Mouse (Mus musculus) midbrain, postnatal 0 days (tissue): ENCODE results near the gene Krtap3-1. TPM values are rescaled to one million over a fixed set of nuclear protein-coding genes. Genes with fewer than 3 reads are reported as not detected.

Experiments
- ATAC-seq: fragments of 200-750 bp; cut with Nextera tagmentation; 2 replicates; pipeline ENCODE4 v1.8.0; 2017; ENCODE audit warnings: moderate number of reproducible peaks, mild to moderate bottlenecking, moderate TSS enrichment, moderate library complexity; ENCODE audit not compliant: low FRiP score
- DNase-seq: peaks from one replicate; pipeline ENCODE4 v3.0.0-alpha.2; 2015; ENCODE audit warnings: low spot score
- H3K27ac ChIP-seq: fragments of 300-500 bp; sonication (generic); 2 replicates; pipeline ENCODE4 v1.5.1; 2014; ENCODE audit warnings: low read depth, mild to moderate bottlenecking, low read length, mixed read lengths
- H3K27me3 ChIP-seq: fragments of 300-500 bp; sonication (generic); 2 replicates; pipeline ENCODE4 v1.6.1; 2014; ENCODE audit warnings: low read length, control low read depth, mixed read lengths; ENCODE audit not compliant: insufficient read depth
- H3K36me3 ChIP-seq: fragments of 300-500 bp; sonication (generic); 2 replicates; pipeline ENCODE4 v1.6.1; 2014; ENCODE audit warnings: low read length, control low read depth, mixed read lengths; ENCODE audit not compliant: insufficient read depth
- H3K4me1 ChIP-seq: fragments of 300-500 bp; sonication (generic); 2 replicates; pipeline ENCODE4 v1.6.1; 2014; ENCODE audit warnings: mild to moderate bottlenecking, control low read depth, antibody characterized with exemption, low read length, mixed read lengths; ENCODE audit not compliant: insufficient read depth
- H3K4me2 ChIP-seq: fragments of 300-500 bp; sonication (generic); 2 replicates; pipeline ENCODE4 v1.6.1; 2014; ENCODE audit warnings: low read depth, mild to moderate bottlenecking, low read length, mixed read lengths; ENCODE audit not compliant: poor library complexity, severe bottlenecking
- H3K4me3 ChIP-seq: fragments of 300-500 bp; sonication (generic); 2 replicates; pipeline ENCODE4 v1.5.1; 2014; ENCODE audit warnings: low read depth, mild to moderate bottlenecking, low read length, moderate library complexity
- H3K9ac ChIP-seq: fragments of 300-500 bp; sonication (generic); replicated peaks from 2 replicates; pipeline ENCODE4 v1.6.1; 2014; ENCODE audit warnings: mild to moderate bottlenecking, low read length, moderate library complexity, mixed read lengths; ENCODE audit not compliant: poor library complexity, severe bottlenecking
- H3K9me3 ChIP-seq: fragments of 300-500 bp; sonication (generic); 2 replicates; pipeline ENCODE4 v1.6.1; 2016; ENCODE audit warnings: low read length, control low read depth
- CTCF ChIP-seq: IDR thresholded peaks from 2 replicates; pipeline ENCODE4 v1.5.1; 2016; ENCODE audit warnings: antibody characterized with exemption, mild to moderate bottlenecking
- WGBS: fragments of 180-500 bp; shearing (Covaris S2); extraction: QIAGEN DNeasy Blood & Tissue Kit; methylation state at CpG from one replicate; pipeline ENCODE4 v1.1.7; 2014; 5-methylcytosine and 5-hydroxymethylcytosine counted together
- polyA plus RNA-seq: library from polyadenylated mRNA; unstranded; fragments of >200 nt; fragmentation: Nextera tagmentation; extraction: Ambion mirVana; gene quantifications from 2 replicates; pipeline ENCODE4 v1.2.1, GENCODE M21; 2015
- total RNA-seq: library from RNA; depleted of rRNA; stranded (reverse); fragments of >200 nt; gene quantifications from 2 replicates; pipeline ENCODE4 v1.2.3, GENCODE M21; 2014

Krtap3-1 gene
- total and polyA plus RNA-seq, 2 experiments from 2014 or later = not detected

GRCm38 (mm10) chr11:99574106-99574505, 7.7 kb upstream of the Krtap3-1 start:
- DNase-seq (peak; percentile 78), ATAC-seq (no peak)
- Histone ChIP-seq H3K4me2 (peak overlapping the region; percentile 25; the same call in 1 of the 2 replicates), H3K9me3 (no peaks in the 10 kb centered on the region), H3K4me3 (no peak overlapping the region), H3K27me3 (no peaks in the 10 kb centered on the region), H3K36me3 (no peaks in the 10 kb centered on the region), H3K27ac (no peak overlapping the region), H3K9ac (no peak overlapping the region), H3K4me1 (no peaks in the 10 kb centered on the region)
- 5% methylated on average over 7 of the region's 7 CpGs for WGBS
- TF ChIP-seq CTCF = peak; percentile 86

DNA sequence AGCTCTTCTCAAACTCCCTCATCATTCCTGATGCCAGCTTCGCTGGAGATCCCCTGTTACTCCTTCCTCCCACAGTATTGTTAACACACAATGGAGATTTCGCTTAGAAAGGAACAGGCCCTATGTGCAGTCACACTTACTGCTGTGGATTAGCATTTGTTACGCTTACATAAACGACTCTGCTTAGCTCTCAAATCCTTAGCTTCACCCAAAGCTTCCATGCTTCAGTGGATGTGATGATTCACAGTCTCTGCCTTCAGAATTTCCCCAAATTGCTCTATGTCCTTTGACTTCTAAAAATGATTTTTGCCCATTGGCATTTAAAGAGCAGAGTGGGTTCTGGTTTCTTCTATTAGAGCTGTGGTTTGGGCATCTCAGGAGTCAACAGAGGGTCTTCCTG, 6.7 kb upstream of the Krtap3-1 start:
- WGBS = 15% methylated on average over 4 of the region's 4 CpGs
- Histone ChIP-seq H3K9ac (no peak overlapping the region), H3K4me1 (no peaks in the 10 kb centered on the region), H3K4me3 (no peak overlapping the region), H3K9me3 (no peaks in the 10 kb centered on the region), H3K27me3 (no peaks in the 10 kb centered on the region), H3K36me3 (no peaks in the 10 kb centered on the region), H3K27ac (no peak overlapping the region), H3K4me2 (no peak overlapping the region)
- DNase-seq (no peak), ATAC-seq (no peak)
- no peak for TF ChIP-seq CTCF

GRCm38 (mm10) chr11:99562580-99562979, 3.9 kb downstream of the Krtap3-1 start:
- no peak overlapping the region for H3K4me2 ChIP-seq
- WGBS = 84% methylated on average over 6 of the region's 6 CpGs
- H3K4me1 ChIP-seq = no peaks in the 10 kb centered on the region
- H3K27me3 ChIP-seq = no peaks in the 10 kb centered on the region
- no peak overlapping the region for H3K4me3 ChIP-seq
- DNase-seq (no peak), ATAC-seq (no peak)
- no peak overlapping the region for H3K27ac ChIP-seq
- H3K9ac ChIP-seq = no peak overlapping the region
- no peak for TF ChIP-seq CTCF
- H3K9me3 ChIP-seq = no peaks in the 10 kb centered on the region
- no peaks in the 10 kb centered on the region for H3K36me3 ChIP-seq

DNA sequence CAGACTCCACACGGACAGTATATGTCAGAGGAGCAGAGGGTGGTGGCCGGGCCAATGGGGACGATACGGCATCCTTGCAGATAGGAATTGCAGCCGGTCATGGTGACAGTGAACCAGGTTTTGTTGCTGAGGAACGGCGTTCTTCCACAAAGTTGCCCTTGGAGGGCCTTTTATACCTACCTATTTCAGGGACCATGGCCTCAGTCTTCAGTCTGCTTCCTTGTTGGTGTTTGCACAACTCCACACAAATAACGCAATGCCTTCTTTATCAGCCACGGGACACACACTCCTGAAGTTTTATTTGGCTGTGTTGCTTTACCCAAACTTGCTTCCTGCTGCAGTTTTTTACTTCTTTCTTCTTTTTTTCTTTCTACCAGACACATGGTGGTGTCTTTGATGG, 7.1 kb downstream of the Krtap3-1 start, which contains the start of gene Gm11939:
Gene Gm11939, minus strand, starts transcription at position 101 of the 400 bp plus-strand sequence.
- Histone ChIP-seq H3K9ac (no peak within 1 kb of the TSS), H3K4me1 (no peaks in the 10 kb centered on the region), H3K9me3 (no peaks in the 10 kb centered on the region), H3K4me2 (no peak within 1 kb of the TSS), H3K4me3 (no peak within 1 kb of the TSS), H3K36me3 (no peaks in the 10 kb centered on the region), H3K27me3 (no peaks in the 10 kb centered on the region), H3K27ac (no peak within 1 kb of the TSS)
- TF ChIP-seq CTCF = no peak
- ATAC-seq (no peak), DNase-seq (no peak)
- 90% methylated on average over 9 of the region's 9 CpGs for WGBS

- 85% methylated on average over 3 of the region's 3 CpGs for WGBS
- H3K27me3 ChIP-seq = no peaks in the 10 kb centered on the region
- no peak overlapping the region for H3K4me2 ChIP-seq
- DNase-seq = no peak
- H3K9ac ChIP-seq = no peak overlapping the region
- no peak for TF ChIP-seq CTCF
- H3K4me1 ChIP-seq = no peaks in the 10 kb centered on the region
- no peaks in the 10 kb centered on the region for H3K9me3 ChIP-seq
- no peak for ATAC-seq
- no peak overlapping the region for H3K27ac ChIP-seq
- no peak overlapping the region for H3K4me3 ChIP-seq
- no peaks in the 10 kb centered on the region for H3K36me3 ChIP-seq
Observed at GRCm38 (mm10) chr11:99557976-99558745, 8.3 kb downstream of the Krtap3-1 start.

DNA sequence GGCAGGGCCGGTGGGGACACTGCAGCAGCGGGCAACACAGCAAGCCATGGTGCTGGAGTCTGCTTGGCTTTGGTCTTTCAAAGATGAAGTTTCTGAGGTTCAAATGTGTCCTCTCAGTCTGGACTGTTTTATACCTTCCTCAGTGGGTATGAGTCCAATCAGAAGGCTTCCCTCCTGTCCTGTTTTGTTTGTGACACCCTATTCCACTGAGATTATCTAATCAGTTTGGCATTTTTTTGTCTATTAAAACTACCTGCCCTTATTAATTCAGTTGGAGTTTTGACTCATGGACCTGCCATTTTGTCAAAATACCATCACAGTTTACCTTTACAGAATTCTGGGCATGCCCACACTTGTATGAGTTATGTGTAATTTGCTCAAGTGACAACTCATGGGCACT, 9.7 kb downstream of the Krtap3-1 start, which contains the start of gene Krtap3-2:
Gene Krtap3-2, minus strand, starts transcription at position 101 of the 400 bp plus-strand sequence.
- H3K27me3 ChIP-seq = no peaks in the 10 kb centered on the region
- no peaks in the 10 kb centered on the region for H3K9me3 ChIP-seq
- H3K9ac ChIP-seq = no peak within 1 kb of the TSS
- TF ChIP-seq CTCF = no peak
- DNase-seq = no peak
- H3K4me2 ChIP-seq = no peak within 1 kb of the TSS
- H3K4me1 ChIP-seq = no peaks in the 10 kb centered on the region
- ATAC-seq = no peak
- 90% methylated on average over 2 of the region's 2 CpGs for WGBS
- H3K36me3 ChIP-seq = no peaks in the 10 kb centered on the region
- no peak within 1 kb of the TSS for H3K4me3 ChIP-seq
- H3K27ac ChIP-seq = no peak within 1 kb of the TSS
